Mouse (Mus musculus) urinary bladder, postnatal 25 days (tissue): ENCODE results near the gene Traf3ip3.
A peak's percentile ranks its signal among the peaks of the same experiment; 100 is the strongest.

ENCODE experiments used
- DNase-seq: peaks from one replicate; pipeline ENCODE4 v3.0.0; 2022; ENCODE audit warnings: low spot score

The Traf3ip3 gene

DNA sequence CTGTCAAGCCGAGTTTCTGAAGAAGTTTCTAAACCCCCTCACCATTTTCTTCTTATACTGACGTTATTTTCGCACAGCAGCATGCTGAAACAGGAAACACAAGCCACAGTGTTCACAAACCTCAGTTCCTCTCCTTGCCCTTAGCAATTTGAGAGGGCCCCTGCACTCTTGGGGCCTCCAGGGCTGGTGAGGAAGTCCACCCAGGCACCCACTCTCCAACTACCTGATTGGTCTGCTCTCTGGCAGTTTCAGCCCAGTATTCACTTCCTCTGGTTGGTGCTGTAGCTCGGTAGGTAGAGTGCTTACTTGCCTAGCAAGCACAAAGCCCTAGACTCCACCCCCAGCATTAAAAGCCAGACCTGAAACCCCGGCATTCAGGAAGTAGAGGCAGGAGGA, at the start of gene Traf3ip3:
Gene Traf3ip3 (minus strand): TSS at position 321 of the 396 bp plus-strand sequence.
- no peak for DNase-seq

DNA sequence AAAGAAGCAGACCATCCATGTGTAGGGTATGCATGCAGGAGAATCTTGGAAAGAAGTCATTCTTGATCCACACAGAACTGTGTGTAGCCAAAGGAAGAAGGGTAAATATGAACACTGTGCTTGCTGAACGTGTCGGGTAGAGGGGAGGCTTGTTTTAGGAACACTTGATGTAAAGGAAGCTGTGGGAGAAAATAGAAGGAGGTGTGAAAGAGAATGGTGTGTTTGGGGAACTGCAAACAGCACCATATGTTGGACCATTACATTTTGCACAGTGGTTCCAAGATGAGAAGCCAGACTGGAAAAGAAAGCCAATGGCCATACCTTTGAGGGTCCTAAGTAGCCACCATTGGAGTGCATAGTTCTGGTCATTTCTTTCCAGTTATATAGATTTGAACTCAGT, 48.5 kb upstream of the Traf3ip3 start:
- DNase-seq, result no peak

DNA sequence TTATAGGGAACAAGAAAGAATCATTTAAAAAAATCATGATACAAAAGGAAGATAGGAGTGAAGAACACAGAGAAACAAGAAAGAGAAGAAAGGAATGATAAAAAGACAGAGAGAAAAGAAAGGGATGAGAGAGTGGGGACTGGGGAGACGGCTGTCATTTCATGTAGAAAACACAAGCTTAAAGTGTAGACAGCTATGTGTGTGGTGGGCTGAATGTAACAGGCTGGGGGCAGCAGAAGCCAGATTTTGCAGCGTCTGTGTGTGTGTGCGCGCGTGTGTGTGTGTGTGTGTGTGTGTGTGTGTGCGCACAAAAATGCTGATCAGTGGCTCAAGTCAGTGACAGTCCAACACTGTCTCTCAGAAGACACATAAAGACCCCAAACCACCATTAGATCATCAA, 42.7 kb upstream of the Traf3ip3 start:
- no peak for DNase-seq

DNA sequence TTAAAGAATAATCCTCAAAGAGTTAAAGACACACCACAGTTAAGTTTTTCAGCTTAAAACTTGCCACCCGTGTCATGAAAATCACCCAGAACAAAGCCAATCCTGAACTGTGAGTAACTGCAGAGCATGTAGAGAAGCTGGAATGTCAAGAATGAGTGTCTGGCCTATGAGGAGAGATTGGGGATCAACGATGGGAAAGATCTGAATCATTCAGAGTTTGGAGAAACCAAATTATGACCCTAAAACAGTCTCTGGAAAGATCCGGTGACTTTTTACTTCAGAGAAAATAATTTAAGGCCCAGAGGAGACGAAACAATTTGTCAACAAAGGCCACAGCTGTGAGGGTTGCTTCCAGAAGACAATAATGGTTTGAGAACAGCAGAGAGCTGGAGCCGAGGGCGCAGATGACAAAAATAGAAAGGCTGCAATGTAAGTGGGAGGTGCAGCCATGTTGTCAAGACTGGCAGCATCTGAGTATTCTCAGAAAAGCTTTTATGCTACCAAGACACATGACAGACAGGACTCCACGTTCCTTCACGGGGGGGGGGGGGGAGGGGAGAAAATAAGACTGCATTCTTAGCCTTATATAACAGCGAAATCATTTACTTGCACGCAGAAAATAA, 42.2 kb upstream of the Traf3ip3 start:
- DNase-seq, result no peak

DNA sequence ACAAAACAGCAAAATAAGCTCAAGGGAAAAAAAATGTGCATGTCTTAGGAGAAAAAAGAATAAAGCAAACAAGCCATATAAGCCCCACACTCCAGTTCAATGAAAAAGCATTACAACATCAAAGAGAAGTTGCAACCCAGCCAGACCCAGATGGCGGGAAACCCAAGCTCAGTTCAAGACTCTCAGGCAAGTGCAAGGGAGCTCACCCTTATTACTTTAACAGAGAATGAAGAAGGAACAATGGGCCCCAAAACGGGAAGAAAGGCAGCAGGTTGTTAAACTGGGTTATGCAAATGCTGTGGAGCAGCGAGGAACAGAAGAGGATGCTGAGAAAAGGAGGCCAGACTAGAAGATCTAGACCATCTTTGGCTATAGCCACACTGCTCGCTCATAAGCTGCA, 41.4 kb upstream of the Traf3ip3 start:
- DNase-seq, result no peak

DNA sequence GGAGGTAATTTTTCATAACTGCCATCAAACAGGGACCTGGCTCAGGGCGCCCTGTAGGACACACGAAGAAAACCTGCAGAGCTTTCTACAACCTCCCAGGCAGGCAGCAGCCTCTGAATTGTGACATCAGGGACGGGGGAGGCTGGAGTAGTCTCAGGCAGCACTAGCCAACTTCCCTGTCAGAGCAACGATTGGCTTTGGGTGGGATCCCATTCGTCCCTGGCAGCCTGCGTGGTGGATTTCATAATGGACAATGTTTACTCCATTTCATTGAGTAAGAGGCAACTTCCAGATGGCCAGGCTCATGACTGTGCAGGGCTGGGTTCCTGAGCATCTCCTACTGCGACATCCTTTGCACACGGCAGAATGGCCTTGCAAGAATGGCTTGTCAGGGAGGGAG, 40.7 kb upstream of the Traf3ip3 start:
- peak; percentile 67 for DNase-seq

DNA sequence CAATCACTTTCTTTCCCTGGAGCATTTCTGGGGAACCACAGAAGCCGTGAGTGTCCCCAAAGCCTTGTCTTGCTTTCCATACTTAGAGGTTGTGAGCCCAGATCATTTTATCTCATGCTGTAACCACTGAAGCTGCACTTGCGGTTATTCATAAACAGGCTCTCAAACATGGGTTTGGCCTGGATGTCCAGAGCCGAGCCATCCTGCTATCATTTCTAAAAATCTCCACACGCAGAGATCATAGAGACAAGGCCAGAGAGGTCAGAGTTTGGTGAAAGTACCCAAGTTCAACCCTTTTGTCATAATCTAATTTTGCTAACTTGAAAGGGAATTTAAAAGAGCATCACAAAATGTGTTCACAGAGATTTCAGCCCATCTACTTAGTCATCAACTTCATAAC, 39.9 kb upstream of the Traf3ip3 start:
- no peak for DNase-seq

DNA sequence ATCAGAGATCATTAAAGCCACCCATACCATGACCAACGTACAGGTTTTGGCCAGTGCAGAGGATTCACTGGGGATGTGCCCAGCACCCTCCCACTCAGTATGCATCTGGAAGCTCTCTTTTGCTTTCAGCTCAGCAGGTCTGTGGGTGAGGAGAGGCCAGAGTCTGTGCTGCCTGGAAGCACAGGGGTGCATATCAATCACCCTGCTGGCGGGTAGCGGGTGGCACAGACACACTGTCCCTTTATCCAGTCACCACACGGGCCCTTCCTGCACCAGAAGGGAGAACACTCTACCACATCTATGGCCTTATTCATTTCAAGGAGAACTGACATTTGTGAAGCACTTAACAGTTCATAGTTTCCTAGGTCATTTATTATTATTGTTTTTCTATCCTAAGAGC, 36.9 kb upstream of the Traf3ip3 start:
- DNase-seq, result no peak

DNA sequence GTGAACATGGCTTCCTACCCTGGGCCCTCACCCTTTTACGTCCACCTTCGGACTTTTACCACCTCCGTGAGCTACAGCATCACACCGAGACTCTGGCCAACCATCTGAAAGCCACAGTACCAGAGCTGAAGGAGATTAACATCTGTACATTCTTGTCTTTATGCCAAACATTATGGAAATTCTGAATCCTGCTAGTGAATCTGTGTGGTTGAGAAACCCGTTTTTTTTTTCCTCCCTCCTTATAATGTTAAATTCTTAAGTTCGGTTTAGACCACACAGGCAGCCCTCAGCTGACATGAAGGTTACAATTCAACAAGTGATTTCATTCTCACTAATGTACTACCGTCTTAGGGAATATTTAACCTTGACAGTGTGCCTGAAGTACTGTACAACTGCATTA, 33.4 kb upstream of the Traf3ip3 start:
- no peak for DNase-seq

DNA sequence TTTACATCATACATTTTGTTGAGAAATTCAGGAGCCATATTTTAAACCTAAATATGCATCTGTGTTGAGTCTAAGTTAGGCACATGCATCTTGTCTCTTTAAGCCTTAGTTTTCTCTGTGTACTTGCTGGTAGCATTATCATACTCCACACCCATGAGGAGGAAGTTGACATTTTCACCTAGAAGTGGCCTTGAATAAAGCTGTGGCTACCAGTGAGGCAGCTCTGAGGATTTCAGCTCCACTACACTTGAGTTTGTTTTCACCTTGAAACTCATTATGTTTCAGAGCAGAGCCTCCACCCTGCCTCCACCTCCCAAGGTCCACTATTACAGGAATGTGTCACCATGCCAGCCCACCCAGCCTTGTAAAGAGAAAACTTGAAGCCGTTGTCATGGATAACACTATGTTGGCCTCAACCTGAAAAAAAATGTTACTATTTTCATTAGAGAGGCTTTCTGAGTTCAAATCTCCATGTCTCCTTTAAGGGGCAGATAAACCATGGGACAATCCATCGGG, 32.7 kb upstream of the Traf3ip3 start:
- DNase-seq, result no peak

DNA sequence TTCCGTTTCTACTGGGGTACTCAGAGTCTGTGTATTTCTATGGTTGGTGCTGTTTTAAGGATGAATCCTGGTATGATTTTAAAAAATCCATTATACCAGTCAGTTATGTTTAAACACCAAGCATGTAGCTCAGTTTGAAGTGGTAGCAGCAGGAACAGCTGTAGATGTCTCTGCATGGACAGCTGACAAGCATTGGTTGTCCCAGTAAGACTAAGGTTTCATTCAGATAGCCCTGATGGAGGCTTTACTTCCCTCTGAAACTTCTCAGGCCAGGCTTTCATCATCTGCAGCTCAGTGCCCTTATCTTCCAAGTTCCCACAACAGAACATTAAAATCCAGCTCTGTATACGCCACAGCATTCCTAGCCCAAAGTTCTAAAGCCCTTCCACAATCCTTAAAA, 31.2 kb upstream of the Traf3ip3 start:
- DNase-seq, result no peak

DNA sequence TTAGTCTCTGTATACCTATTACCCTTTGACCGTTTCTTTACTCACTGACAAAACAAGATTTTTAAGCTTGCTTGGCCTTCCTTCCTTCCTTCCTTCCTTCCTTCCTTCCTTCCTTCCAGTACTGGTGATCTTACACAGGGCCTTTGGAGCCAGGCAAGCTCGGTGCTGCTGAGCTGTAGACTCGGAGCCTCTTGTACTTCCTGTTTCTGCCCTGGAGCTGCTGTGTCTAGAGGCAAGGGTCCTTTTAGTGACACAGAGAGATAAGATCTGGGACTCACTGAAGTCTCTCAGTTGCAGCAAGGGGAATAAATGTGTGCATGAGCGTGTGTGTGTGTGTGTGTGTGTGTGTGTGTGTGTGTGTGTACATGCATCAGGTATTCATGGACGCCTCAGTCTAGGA, 29.4 kb upstream of the Traf3ip3 start:
- no peak for DNase-seq

DNA sequence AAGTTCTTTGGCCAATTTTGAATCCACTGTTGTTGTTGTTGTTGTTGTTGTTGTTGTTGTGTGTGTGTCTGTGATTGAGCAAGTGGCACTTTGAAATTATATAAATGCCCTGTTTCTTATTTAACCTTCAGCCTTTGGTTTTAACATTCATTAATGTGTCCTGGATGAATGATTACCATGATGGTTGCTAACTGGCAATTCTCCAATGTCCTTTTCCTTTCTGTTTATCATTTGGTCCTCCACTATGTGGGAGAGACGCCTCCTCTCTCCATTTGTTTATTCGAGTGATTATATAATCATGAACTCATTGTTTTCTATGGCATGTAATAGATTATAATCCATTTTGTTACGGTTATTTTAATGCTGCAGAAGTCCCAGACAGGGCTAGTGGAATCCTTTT, 29.0 kb upstream of the Traf3ip3 start:
- no peak for DNase-seq

DNA sequence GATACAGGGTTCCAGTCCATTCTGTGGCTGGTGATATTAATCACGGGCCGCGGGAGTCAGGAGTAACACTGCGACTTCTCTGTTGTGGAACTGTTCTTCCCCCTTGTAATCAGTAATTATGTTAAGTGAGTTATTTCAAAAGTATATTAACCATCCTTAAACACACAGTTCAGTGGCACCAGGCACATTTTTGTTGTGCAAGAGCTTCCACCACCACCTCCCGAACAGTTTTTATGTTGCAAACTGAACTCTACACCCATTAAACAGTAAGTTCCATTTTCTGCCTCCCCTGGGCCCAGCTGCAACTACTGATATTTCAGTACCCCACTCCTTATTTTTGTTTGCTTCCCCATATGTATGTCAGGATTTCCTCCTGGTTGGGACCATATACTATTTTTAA, 28.1 kb upstream of the Traf3ip3 start:
- DNase-seq, result no peak

DNA sequence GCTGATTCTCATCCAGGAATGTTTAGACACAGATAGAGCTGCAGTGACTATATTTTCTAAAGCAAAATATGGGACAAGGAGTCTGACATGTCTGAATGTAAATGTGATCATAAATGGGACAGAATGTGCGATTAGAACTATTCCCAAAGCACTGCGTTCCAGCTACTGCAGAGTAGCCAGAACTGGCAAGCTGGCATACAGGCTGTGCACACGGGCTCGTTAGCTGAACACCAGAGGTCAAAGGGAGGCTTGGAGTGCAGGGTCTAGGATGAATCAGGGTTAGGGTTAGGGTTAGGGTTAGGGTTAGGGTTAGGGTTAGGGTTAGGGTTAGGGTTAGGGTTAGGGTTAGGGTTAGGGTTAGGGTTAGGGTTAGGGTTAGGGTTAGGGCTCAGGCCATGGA, 26.0 kb upstream of the Traf3ip3 start:
- no peak for DNase-seq

DNA sequence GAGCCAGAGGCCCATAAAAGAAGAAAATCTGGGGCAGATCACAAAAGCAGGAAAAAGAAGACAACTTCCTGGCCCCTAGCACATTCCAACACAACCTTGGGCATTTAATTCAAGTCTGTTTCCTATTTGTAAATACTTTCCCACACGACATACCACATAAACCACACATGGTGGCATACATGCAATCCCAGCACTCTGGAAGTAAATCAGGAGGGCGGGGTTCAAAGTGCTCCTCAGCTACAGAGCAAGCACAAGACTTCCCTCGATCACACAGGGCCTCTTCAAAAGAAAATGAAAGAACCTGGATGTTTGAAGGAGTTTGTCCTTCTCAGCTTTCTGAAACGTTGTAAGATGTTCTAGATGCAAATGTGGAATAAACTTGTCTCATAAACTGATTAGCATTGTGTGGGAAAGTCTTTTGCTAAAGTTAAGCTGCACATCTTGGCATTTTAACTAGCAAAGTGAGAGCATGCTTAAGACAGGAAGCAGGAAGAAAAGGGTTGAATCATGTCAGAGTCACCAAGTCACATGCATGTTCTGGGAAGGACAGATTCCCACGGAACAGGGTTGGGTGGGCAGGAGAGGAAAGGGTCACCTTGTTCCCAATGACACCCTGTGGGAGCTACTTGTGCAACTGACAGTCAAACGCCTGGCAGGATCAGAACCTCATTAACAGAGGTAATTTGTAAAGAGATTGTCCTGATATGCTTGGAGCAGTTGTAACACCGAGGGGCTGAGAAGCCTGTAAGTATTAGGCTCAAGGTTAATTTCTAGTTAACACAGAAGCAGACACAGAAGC, 25.4 kb upstream of the Traf3ip3 start:
- no peak for DNase-seq

DNA sequence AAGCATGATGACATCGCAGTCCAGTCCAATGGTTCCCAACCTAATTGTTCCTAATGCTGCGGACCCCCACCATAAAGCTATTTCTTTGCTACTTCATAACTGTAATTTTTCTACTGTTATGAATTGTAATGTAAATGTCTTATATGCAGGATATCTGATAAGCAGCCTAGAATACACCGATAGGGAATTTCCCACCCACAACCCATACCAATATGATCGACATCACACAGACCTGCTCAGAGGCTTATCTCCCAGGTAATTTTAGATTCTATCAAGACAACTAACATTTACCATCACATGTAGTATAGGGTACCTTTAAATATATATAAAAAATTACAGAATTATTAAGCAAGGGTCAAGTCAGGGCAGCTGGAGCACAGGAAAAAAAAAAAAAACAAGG, 24.6 kb upstream of the Traf3ip3 start:
- DNase-seq, result no peak

DNA sequence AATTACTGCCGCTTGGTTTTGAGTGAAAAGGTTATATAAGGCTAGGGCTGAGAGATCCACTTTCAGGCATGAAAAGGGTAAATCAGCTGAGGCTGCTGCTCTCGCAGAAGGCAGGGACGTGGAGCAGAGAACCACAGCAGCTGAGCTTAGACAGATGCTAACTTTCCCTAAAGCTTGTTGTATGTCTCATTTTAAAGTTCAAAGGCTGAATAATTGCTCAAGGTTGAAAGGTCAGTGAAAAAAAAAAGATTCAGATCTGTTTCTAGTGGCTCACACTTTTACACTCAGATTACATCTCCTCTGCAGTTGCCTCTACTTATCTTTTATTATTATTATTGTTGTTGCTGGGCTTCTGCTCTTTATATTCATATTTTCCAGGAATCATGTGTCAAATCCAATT, 24.0 kb upstream of the Traf3ip3 start:
- DNase-seq, result no peak

DNA sequence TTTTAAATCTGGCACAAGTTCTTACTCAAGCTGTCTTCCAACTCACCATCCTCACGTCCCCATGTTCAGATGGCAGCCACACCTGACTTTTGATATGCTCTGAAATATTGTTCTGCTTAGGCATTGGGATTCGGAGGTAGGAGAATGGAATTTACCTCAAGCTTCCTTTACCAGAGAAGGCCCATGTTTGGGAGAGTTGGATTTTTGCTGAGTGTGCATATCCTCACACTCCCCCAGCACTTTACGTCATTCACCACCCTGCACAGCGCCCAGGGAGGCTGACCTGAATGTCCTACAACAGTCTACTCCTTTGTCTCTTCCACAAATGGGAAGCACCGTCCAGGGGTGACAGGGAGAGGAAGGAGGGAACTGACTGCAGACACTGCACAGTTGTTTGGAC, 18.9 kb upstream of the Traf3ip3 start:
- DNase-seq, result no peak

DNA sequence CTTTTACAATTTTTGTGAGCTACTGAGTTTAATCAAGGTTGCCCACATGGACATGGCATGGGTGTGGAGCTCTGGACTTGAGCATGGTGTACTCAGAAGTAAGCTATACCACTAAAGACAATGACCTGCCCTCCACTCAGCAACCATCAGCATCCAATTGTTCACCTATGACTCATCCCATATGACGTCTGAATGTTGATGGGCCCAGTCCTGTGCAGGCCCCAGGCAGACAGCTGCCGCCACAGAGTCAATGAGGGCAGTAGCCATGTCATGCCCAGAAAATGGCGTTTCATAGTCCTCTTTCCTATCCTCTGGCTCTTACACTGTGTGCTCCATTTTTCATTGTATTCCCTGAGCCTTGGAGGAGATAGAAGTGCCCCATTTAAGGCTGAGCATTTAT, 14.5 kb upstream of the Traf3ip3 start:
- no peak for DNase-seq

DNA sequence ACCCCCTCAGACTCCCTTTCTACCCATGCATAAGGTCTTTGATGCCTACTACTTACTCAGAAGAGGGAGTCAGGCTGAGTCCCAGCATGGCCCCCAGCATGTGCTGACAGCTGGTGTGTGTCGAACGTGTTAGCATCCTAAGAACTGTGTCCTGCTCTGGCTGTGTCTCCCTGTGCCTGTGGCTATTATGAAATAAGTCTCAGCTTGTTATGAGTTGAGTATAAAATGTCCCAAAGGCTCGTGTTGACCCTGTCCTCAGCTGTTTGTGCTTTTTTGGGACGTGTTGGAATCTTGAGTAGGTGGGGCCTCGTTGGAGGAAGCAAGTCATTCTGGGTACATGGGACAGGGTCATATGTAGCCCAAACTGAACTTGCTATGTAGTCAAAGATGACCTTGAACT, 12.6 kb upstream of the Traf3ip3 start:
- DNase-seq, result no peak

DNA sequence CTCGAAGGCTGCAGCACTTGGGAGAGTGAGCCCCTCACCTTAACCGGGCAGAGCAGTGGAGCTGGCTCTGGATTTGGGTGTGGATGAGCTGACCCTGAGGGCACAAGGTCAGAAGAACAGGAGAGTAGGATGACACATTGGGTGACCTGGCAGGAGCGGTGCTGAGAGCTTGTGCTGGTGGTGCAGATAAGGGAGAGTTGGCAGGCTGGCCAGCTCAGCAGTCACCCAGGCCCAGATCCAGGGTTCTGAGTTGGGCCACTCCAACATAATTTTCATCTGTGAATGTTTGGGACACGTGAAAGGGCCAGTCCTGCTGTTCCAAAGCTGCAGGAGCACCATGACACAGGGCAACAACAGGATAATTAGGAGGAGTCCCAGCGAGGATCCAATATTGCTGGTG, 9.9 kb upstream of the Traf3ip3 start:
- no peak for DNase-seq

DNA sequence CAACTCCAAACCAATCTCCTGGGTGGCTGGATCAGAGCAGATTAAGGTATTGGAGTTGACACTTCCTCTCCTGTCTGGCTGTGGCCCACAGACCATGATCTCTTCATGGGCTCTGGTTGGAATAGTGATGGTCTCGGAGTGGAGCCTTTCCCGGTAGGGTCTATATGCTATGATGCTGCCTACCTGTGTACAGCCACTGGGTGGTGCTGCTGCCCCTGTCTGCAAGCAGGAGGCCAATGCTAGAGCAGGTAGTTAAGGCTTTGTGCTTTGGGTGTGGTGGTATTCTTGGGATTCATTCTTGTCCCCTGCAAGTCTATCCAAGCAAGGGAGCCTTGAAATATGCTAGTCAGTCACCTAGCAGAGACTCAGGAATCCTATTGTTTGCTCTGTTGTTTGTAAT, 6.7 kb upstream of the Traf3ip3 start:
- peak; percentile 42 for DNase-seq

DNA sequence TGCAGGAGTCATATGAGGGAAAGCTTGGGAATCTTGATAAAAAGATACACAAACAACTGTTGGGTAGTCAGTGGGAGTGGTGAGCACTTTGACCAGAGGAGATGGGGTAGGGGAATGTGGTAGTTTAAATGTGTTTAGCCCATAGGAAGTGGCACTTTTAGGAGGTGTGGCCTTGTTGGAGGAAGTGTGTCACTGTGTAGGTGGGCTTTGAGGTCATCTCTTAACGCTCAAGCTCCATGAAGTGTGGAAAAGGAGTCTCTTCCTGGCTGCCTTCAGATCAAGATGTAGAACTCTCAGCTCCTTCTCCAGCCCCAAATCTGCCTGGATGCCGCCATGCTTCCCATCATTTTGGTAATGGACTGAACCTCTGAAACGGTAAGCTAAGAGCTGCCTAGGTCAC, 6.0 kb upstream of the Traf3ip3 start, which contains the start of gene Lamb3:
Gene Lamb3 (plus strand): TSS at position 197 of the 400 bp plus-strand sequence.
- no peak for DNase-seq
